Mouse (Mus musculus): Measurements from ENCODE around the gene Tmem106a.

- TF ChIP-seq CTCF (IDR thresholded peaks at IDR 0.05; ENCODE audit: extremely low read depth, insufficient read length, insufficient replicate concordance, low read depth, low read length) (no peak), POLR2A (IDR thresholded peaks at IDR 0.05; ENCODE audit: low read depth, low read length) (no peak)
These were observed 13.6 kb upstream of the Tmem106a start for GRCm38 (mm10) chr11:101568421-101568820.

All from small intestine, adult 2 months (tissue).